Mouse (Mus musculus) midbrain, postnatal 0 days (tissue): ENCODE results near the gene Vps13d. TPM values are rescaled to one million over a fixed set of nuclear protein-coding genes. Genes with fewer than 3 reads are reported as not detected.
A peak's percentile ranks its signal among the peaks of the same experiment; 100 is the strongest.

Experiments used
- ATAC-seq: fragments of 200-750 bp; cut with Nextera tagmentation; 2 replicates; pipeline ENCODE4 v1.8.0; 2017; ENCODE audit warnings: moderate number of reproducible peaks, mild to moderate bottlenecking, moderate TSS enrichment, moderate library complexity; ENCODE audit not compliant: low FRiP score
- DNase-seq: peaks from one replicate; pipeline ENCODE4 v3.0.0-alpha.2; 2015; ENCODE audit warnings: low spot score
- H3K27ac ChIP-seq: fragments of 300-500 bp; sonication (generic); 2 replicates; pipeline ENCODE4 v1.5.1; 2014; ENCODE audit warnings: low read depth, mild to moderate bottlenecking, low read length, mixed read lengths
- H3K27me3 ChIP-seq: fragments of 300-500 bp; sonication (generic); 2 replicates; pipeline ENCODE4 v1.6.1; 2014; ENCODE audit warnings: low read length, control low read depth, mixed read lengths; ENCODE audit not compliant: insufficient read depth
- H3K36me3 ChIP-seq: fragments of 300-500 bp; sonication (generic); 2 replicates; pipeline ENCODE4 v1.6.1; 2014; ENCODE audit warnings: low read length, control low read depth, mixed read lengths; ENCODE audit not compliant: insufficient read depth
- H3K4me1 ChIP-seq: fragments of 300-500 bp; sonication (generic); 2 replicates; pipeline ENCODE4 v1.6.1; 2014; ENCODE audit warnings: mild to moderate bottlenecking, control low read depth, antibody characterized with exemption, low read length, mixed read lengths; ENCODE audit not compliant: insufficient read depth
- H3K4me2 ChIP-seq: fragments of 300-500 bp; sonication (generic); 2 replicates; pipeline ENCODE4 v1.6.1; 2014; ENCODE audit warnings: low read depth, mild to moderate bottlenecking, low read length, mixed read lengths; ENCODE audit not compliant: poor library complexity, severe bottlenecking
- H3K4me3 ChIP-seq: fragments of 300-500 bp; sonication (generic); 2 replicates; pipeline ENCODE4 v1.5.1; 2014; ENCODE audit warnings: low read depth, mild to moderate bottlenecking, low read length, moderate library complexity
- H3K9ac ChIP-seq: fragments of 300-500 bp; sonication (generic); replicated peaks from 2 replicates; pipeline ENCODE4 v1.6.1; 2014; ENCODE audit warnings: mild to moderate bottlenecking, low read length, moderate library complexity, mixed read lengths; ENCODE audit not compliant: poor library complexity, severe bottlenecking
- H3K9me3 ChIP-seq: fragments of 300-500 bp; sonication (generic); 2 replicates; pipeline ENCODE4 v1.6.1; 2016; ENCODE audit warnings: low read length, control low read depth
- CTCF ChIP-seq: IDR thresholded peaks from 2 replicates; pipeline ENCODE4 v1.5.1; 2016; ENCODE audit warnings: antibody characterized with exemption, mild to moderate bottlenecking
- WGBS: fragments of 180-500 bp; shearing (Covaris S2); extraction: QIAGEN DNeasy Blood & Tissue Kit; methylation state at CpG from one replicate; pipeline ENCODE4 v1.1.7; 2014; 5-methylcytosine and 5-hydroxymethylcytosine counted together
- polyA plus RNA-seq: library from polyadenylated mRNA; unstranded; fragments of >200 nt; fragmentation: Nextera tagmentation; extraction: Ambion mirVana; gene quantifications from 2 replicates; pipeline ENCODE4 v1.2.1, GENCODE M21; 2015
- total RNA-seq: library from RNA; depleted of rRNA; stranded (reverse); fragments of >200 nt; gene quantifications from 2 replicates; pipeline ENCODE4 v1.2.3, GENCODE M21; 2014

The Vps13d gene
- total and polyA plus RNA-seq, 2 experiments from 2014 or later: 9.1 to 35.6 TPM

- H3K4me1 ChIP-seq: no peaks in the 10 kb centered on the region
- no peaks in the 10 kb centered on the region for H3K27me3 ChIP-seq
- H3K4me2 ChIP-seq: no peak overlapping the region
- WGBS: 77% methylated on average over 2 of the region's 2 CpGs
- no peaks in the 10 kb centered on the region for H3K9me3 ChIP-seq
- TF ChIP-seq CTCF: no peak
- no peak overlapping the region for H3K9ac ChIP-seq
- DNase-seq (no peak), ATAC-seq (no peak)
- H3K27ac ChIP-seq: no peak overlapping the region
- no peak overlapping the region for H3K4me3 ChIP-seq
- no peaks in the 10 kb centered on the region; the same call in 1 of the 2 replicates for H3K36me3 ChIP-seq
Measured at GRCm38 (mm10) chr4:145215396-145215795, 20.6 kb upstream of the Vps13d start.

GRCm38 (mm10) chr4:145214786-145215174 lies 20.0 kb upstream of the Vps13d start:
- H3K4me1 ChIP-seq: no peaks in the 10 kb centered on the region
- DNase-seq: no peak
- no peak for TF ChIP-seq CTCF
- H3K27ac ChIP-seq: peak overlapping the region; percentile 32; the same call in 1 of the 2 replicates
- H3K4me3 ChIP-seq: no peak overlapping the region
- H3K27me3 ChIP-seq: no peaks in the 10 kb centered on the region
- H3K36me3 ChIP-seq: no peaks in the 10 kb centered on the region; the same call in 1 of the 2 replicates
- WGBS: 55% methylated on average over 6 of the region's 6 CpGs
- no peak overlapping the region for H3K4me2 ChIP-seq
- no peak overlapping the region for H3K9ac ChIP-seq
- no peaks in the 10 kb centered on the region for H3K9me3 ChIP-seq
- peak; percentile 55; the same call in 1 of the 2 replicates for ATAC-seq

DNA sequence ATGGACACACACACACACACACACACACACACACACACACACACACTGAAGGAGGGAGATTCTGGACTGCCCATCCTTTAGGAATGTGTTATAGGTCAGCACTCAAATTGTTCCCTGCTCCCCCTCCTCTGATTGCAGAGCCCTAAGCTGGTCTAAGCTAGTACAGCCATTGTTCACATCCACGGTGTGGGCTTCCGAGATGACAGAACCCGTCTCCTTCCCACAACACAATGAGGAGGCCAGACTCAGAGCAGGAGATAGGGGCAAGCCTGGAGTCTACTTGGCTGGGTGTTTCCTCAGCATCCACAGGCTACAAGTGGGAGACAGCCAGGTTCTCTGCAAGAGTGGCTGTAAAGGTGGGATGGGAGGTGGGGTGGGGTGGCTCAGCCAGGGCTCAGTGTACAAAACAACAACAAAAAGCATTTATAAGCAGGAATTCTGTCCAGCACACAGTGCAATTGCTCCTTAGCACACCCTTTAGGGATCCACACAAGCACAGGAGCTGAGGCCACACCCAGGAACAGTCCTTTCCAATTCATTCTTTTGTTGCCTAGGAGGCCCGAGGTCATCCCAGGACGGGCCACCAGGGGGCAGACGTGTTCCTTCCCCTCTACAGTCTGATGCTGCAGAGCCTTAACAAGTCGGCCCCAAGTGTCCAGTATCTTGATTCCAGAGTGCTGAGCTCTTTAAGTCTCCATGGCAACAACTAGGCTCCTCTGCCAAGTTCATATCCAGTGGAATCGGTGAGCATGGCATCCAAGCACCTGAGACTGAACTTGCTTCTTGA lies 19.4 kb upstream of the Vps13d start:
- ATAC-seq: peak; percentile 92
- Histone ChIP-seq H3K27ac (peak overlapping the region; percentile 70), H3K4me3 (no peak overlapping the region), H3K4me2 (no peak overlapping the region), H3K4me1 (no peaks in the 10 kb centered on the region), H3K9ac (no peak overlapping the region), H3K27me3 (no peaks in the 10 kb centered on the region), H3K9me3 (no peaks in the 10 kb centered on the region), H3K36me3 (no peaks in the 10 kb centered on the region; the same call in 1 of the 2 replicates)
- peak; percentile 93 for DNase-seq
- 24% methylated on average over 8 of the region's 8 CpGs for WGBS
- TF ChIP-seq CTCF: peak; percentile 96

DNA sequence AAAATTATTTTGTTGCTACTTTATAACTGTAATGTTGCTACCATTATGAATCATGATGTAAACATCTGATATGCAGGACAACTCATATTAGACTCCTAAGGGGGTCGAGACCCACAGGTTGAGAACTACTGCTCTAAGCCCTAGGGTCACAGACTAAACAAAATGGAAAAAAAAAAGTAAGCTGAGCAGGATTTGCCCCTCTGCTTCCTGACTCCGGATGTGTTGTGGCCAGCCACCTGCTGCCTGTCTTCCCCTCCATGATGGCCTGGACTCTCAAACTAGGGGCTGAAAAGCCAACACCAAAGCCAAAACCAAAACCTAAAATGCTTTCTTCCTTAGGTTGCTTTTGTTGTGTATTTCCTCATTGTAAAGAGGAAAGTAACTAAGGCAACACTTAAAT lies 16.3 kb upstream of the Vps13d start:
- WGBS: 79% methylated on average over 2 of the region's 2 CpGs
- DNase-seq (no peak), ATAC-seq (no peak)
- Histone ChIP-seq H3K27ac (no peak overlapping the region), H3K9ac (no peak overlapping the region), H3K4me2 (no peak overlapping the region), H3K27me3 (no peaks in the 10 kb centered on the region), H3K4me3 (no peak overlapping the region), H3K4me1 (no peaks in the 10 kb centered on the region), H3K36me3 (no peaks in the 10 kb centered on the region), H3K9me3 (no peaks in the 10 kb centered on the region)
- no peak for TF ChIP-seq CTCF

- Histone ChIP-seq H3K4me3 (no peak overlapping the region), H3K36me3 (no peaks in the 10 kb centered on the region), H3K27ac (no peak overlapping the region), H3K9me3 (no peaks in the 10 kb centered on the region), H3K4me1 (no peaks in the 10 kb centered on the region), H3K4me2 (no peak overlapping the region), H3K27me3 (no peaks in the 10 kb centered on the region), H3K9ac (no peak overlapping the region)
- no peak for TF ChIP-seq CTCF
- no peak for ATAC-seq
- no peak for DNase-seq
- 93% methylated on average over 5 of the region's 5 CpGs for WGBS
Measured at GRCm38 (mm10) chr4:145210564-145210963, 15.8 kb upstream of the Vps13d start.

DNA sequence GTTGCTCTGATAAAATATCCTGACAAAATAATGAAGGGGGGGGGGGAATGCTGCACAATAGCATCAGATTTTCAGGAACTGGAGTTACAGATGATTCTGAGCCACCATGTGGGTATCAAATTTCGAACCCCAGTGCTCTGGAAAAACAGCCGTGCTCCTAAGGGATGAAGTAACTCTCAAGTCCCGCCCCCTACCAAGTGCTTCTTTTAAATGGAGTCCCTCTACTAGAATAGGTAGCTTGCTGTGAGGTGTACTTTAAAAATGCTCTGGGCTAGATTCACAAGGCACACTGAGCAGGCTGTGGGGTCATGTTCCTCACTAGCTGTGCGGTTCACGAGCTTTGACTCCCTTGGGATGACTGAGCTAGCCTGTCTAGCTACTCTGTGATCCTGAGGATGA lies 14.9 kb upstream of the Vps13d start:
- Histone ChIP-seq H3K4me1 (no peaks in the 10 kb centered on the region), H3K36me3 (no peaks in the 10 kb centered on the region), H3K27me3 (no peaks in the 10 kb centered on the region), H3K9me3 (no peaks in the 10 kb centered on the region), H3K27ac (no peak overlapping the region), H3K4me2 (no peak overlapping the region), H3K9ac (no peak overlapping the region), H3K4me3 (no peak overlapping the region)
- ATAC-seq (no peak), DNase-seq (no peak)
- WGBS: 37% methylated on average over 5 of the region's 5 CpGs
- no peak for TF ChIP-seq CTCF
